Mouse (Mus musculus): ENCODE measurements around the gene Htr6.

- TF ChIP-seq CTCF (IDR thresholded peaks at IDR 0.05; ENCODE audit: extremely low read depth, insufficient read length, insufficient replicate concordance, low read depth, low read length): no peak
- TF ChIP-seq POLR2A (IDR thresholded peaks at IDR 0.05; ENCODE audit: low read depth, low read length): no peak
These were observed 22.6 kb downstream of the Htr6 start for GRCm38 (mm10) chr4:139052796-139053195.

Data from small intestine, adult 2 months (tissue).